Mouse (Mus musculus): ENCODE measurements around the gene Clns1a.
A peak's percentile ranks its signal among the peaks of the same experiment; 100 is the strongest.

Gene Clns1a

DNA sequence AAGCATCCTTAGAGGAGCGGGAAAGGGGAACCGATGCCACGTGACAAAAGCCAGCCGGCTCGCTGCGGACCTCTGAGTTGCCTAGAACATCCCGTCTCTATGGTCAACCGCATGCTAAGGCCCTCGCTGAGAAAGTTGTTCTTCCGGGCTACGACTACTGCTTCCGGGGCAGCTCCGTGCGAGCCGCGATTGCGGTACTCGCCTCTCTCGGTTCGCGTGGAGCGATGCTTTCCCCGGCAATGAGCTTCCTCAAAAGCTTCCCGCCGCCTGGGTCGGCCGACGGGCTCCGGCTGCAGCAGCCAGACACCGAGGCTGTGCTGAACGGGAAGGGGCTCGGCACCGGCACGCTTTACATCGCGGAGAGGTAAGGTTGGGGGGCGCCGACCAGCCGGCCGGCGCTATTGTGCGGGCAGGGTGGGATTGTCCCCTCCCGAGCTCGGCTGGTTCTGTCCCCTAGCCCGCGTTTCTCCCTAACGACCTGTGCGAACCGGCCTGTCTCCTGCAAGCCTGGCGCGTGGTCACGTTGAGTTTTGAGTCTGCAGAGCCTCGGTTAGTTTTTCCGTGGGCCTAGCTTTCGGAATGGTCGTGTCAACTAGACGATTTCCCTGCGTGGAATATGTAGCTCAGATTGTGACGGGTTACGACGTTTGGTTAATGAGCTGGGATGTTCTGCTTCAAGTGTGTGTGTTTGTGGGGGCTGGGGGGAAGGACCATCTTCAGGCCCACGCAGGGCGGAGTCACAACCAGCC is at the start of gene Clns1a:
TSS of gene Clns1a (plus strand) at position 129 of the 749 bp plus-strand sequence.
- peak; percentile 89 to 90 for DNase-seq (ENCODE audit: low spot score in 2 of 2)

DNA sequence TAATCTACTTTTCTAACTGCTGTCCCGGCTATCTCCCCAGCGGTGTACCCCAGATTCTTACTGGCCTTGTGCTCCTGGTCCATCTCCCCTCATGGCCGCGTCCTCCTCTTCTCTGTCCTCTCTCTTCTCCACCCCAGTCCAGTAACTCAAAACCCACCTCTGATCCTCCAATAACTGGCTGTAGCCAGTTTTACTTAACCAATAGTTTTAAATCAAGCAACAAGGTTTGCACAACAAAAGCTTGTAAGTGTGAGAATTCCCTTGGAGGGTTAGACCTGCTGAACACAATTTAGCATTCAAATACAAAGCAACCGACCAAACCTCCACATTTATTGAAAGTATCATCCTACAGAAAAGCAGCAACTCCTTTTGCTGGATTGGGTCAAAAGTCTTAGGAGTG is 48.8 kb upstream of the Clns1a start:
- no peak for DNase-seq (ENCODE audit: low spot score in 2 of 2)

DNA sequence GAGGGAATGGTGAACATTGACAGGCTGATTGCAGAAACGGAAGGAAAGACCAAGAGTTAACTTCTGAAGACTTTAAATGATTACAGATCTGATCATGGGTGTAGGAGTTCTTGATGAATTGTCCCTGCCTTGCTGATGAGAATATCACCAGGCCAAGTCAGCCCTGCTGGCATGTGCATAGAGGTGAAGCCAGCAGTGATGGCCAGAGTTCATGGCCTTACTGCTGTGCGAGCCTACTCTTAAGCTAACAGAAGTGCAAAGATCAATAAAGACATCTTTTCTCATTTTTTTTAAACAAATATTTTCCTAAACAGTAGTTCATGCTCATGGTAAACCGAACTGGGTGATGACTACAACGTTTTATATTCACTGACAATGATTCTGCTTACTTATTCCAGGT is 45.7 kb upstream of the Clns1a start:
- no peak for DNase-seq (ENCODE audit: low spot score in 2 of 2)

DNA sequence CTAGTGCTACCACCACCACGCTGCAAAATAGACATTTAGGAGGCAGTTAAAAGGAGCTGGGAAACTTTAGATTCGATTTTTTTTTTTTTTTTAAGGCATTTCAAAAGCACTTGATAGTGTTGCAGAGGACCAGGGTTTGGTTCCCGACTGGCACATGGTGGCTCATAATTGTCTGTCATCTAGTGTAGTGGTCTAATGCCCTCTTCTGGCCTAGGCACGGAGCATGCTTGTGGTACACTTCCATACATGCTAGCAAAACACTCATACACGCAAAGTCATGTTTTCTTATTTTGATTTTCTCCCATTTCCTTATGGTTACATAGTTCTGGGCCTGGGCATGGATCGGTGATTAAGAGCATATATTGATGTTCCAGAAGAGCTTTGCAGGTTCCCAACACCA is 40.3 kb upstream of the Clns1a start:
- DNase-seq (ENCODE audit: low spot score in 2 of 2), result no peak

DNA sequence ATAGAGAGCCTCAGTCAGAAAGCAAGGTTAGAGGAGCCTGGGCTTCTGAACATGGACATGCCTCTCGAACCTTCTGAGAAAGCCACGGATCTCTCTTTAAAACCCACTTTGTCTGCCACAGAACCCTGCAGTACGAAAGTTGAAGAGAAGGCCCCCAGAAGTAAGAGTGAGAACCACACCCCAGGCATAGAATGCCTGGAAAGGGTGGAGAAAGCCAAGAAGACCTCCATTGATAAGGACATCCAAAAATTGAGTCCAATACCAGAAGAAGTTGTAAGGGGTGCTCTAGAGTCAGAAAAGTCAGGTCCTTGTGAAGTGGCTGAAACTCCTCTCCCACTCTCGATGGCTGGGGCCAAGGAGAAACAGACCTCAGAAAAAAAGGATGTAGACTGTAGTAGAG is 34.8 kb upstream of the Clns1a start:
- no peak for DNase-seq (ENCODE audit: low spot score in 2 of 2)

DNA sequence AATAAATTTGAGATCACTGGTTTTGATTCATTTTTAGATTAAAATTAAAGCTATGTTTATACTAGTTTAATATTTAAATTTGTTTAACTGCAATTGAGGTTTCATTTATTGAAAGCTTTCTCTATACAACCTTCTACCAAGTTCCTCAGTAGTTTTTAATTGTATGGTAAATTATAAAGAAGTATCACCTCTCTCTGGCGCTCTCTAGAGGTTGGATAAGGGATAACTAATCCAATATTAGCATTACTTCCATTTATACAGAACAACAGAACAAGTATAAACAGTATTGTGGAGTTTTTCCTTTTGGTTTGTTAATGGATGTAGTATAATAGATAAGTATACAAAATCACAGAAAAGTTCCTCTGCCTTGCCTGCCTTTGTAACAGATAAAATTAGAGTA is 17.2 kb upstream of the Clns1a start:
- DNase-seq (ENCODE audit: low spot score in 2 of 2), result peak in 1 of 2 experiments; percentile 8

DNA sequence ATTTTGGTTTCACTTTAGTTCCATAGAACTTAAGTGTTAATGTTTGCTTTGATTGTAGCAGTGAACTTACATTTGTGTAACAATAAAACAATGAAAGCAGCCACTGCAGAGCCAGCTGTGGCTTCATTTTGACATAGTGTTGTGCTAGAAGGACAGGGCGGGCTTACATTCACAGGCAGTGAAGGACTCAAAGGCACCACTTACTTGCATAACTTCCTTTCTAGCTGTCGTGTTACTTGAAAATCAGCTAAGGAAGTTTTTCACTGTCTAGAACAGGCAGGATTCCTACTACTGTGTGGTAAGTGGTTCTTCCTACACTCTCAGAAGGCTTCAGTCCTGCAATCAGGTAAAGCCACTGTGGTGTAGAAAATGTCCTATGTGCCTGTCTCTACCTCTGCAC is 8.6 kb upstream of the Clns1a start:
- DNase-seq (ENCODE audit: low spot score in 2 of 2), result no peak

DNA sequence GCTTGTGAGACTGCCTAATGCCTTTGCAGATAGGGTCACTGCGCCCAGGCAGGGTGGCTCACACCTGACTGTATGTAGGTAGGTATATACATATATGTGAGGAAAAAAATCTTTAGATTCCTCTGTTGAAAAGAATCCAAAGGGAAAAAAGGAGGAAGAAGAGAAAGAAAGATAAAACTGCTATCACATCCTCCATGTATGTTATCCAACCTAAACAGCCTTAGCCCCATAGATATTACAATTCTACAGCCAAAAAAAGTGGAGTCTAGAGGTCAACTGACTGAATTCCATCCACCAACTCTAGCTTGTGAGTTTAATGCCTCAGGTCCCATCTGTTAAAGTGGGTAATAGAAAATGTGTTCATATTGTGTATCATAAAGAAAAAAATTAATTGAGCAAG is 993 bp upstream of the Clns1a start:
- DNase-seq (ENCODE audit: low spot score in 2 of 2), result no peak

DNA sequence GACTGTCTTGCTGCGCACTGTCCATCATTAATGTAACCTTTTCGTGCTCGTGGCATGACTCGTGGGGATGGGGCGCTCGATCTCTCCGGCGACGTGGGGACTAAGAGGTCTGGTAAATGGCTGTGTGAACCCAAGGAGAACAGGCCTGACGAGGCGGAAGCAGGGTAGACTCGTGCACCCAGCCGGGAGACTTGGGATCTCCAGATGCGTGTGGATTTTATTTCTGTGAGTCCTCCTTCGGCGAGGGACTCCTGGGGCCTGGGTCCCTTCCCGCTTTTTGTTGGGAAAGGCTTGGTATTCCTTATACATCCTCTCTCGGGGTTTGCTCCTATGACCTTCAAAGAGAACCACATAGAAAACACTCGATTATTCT is 315 bp upstream of the Clns1a start:
- peak in 1 of 2 experiments; percentile 2 for DNase-seq (ENCODE audit: low spot score in 2 of 2)

DNA sequence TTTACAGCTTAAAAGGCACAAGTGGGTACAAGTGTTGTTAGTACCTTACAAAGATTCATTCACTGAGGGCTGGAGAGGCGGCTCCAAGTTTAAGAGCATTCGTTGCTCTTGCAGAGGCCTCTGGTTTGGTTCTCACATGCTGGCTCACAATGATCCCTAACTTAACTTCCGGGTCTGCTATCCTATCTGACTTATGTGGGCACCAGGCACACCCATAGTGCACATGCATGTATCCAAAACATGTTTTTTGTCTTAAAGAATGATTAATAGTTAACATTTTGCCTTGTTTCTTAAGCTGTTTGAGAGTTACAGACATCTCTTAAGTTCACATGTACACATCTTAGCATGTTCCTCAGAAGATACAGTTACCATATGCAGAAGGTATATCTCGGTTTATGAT is 3.7 kb downstream of the Clns1a start:
- no peak for DNase-seq (ENCODE audit: low spot score in 2 of 2)

DNA sequence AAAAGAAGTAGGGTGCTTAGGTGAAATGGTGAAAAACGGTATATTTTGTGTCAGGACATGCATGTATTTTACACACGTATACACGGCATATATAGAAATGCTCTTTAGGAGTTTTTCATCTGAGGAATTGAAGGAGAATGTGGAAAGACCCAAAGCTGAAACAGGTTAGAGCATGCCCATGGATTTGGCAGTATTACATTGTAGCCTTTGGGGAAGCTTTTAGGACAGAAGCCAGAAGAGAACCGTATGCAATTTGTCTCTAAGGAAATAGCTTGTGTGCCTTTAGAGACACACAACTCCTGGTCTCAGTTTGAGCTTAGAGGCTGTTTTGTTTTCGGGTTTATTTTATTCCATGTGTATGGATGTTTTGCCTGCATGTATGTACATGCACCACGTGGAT is 4.7 kb downstream of the Clns1a start:
- no peak for DNase-seq (ENCODE audit: low spot score in 2 of 2)

DNA sequence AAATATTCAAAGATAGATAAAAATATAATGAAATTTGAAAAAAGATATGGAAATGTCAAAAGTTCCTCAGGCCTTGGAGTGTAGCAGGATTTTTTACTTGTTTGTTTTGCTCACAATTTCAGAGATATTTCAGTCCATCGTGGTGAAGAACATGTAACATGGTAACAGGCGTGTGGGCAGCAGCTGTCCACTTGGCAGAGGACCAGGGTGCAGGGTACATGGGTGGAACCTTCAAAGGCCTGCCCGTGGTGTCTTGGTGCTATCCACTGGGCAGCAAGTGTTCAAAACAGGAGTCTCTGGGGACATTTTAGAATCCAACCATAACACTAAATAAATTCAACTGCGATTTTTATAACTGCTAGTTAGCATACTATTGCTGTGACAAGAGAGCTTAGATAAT is 10.7 kb downstream of the Clns1a start:
- no peak for DNase-seq (ENCODE audit: low spot score in 2 of 2)

DNA sequence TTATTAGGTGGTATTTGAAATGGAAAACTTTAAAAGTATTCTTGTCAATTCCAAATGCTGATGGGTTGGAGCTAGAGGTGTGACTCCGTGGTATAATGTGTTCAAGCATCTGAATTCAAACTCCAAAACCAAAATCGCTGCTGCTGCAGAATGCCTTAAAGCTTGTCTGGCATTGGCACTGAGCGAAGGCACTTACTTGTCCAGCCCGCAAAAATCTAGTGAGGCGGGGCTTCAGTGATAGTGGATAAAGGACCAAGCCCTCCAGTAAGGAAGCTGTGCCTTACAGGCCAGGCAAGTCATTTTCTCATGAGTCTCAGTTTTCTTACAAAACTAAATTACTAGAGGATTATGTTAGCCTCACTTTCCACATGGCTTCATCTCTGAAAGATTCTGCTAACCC is 11.4 kb downstream of the Clns1a start:
- no peak for DNase-seq (ENCODE audit: low spot score in 2 of 2)

DNA sequence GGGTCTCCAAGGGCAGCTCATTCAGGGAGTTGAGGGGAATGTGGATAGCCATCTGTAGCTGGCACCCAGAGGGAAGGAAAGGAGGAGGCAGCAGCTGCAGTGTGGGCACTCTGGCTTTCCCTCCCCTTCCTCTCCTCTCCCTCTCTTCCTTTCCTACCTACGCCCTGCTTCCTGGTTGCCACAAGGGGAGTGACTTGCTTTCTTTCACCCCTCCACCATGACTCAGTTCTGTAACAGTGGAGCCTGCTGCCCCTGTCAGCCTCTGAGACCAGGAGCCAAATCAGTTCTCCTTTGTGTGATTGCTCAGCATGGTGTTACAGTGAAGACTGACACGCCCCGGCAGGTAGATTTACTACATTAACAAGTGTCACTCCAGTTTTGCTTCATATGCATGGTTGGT is 12.8 kb downstream of the Clns1a start:
- DNase-seq (ENCODE audit: low spot score in 2 of 2), result no peak

DNA sequence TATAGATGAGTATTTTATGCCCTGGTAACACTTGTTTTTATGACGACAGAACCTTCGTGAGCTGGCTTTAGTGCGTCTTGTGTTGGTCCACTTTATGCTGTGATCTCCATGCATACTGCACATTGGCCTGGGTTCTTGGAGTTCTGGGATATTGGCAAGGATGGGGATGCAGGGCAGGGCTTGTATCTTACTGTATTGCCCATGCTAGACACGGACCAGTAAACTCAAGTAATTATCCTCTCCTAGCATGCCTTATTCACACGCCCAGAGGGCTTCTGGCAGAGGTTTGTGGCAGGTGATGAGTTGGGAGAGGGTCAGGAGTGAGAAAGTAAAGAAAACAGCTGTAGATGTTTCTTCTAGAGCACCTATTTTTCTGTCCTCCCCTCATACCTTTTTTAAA is 18.2 kb downstream of the Clns1a start:
- DNase-seq (ENCODE audit: low spot score in 2 of 2), result no peak

DNA sequence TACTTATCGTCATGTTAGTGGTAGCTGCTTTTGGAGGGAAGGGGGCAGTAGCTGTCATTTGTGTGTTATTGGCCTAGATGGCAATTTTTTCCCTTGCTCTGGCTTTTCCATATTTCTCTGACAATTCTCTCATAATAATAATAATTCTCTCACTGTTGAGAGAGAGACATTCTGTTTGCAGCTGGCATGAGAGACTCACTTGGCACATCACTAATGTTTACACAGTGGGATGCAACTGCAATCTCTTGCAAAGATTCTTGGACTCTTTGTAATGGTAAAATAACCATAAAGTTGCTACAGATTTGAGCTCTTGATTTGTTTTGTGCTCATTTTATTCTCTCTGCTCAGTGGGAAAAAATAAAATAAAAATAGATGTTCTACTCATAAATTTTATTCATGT is 20.9 kb downstream of the Clns1a start:
- no peak for DNase-seq (ENCODE audit: low spot score in 2 of 2)

DNA sequence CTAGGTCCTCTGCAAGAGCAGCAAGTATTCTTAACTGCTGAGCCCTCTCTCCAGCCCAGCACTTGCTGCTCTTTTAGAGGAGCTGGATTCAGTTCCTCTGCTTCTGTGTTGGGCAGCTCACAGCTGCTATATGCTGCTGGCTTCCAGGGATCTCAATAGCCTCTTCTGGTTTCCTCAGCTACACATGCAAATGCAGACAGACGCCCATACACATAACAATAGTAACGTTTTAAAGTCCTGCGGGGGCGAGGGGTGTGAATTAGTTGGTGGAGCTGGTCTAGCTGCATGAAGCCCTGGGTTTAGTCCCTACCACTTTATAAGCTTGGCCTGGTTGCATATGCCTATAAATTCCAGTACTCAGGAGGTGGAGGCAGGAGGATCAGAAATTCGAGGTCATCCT is 22.6 kb downstream of the Clns1a start:
- DNase-seq (ENCODE audit: low spot score in 2 of 2), result no peak

DNA sequence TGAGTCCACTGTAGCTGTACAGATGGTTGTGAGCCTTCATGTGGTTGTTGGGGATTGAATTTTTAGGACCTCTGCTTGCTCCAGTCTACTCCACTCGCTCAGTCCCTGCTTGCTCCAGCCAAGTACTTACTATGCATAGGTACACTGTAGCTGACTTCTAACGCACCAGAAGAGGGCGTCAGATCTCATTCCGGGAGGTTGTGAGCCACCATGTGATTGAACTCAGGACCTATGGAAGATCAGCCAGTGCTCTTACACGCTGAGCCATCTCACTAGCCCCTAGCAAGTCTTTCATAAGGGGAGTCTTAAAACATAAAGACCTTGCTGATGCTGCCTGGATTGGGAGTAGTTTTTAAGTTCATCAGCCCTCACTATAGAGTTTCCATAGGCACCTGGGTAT is 23.7 kb downstream of the Clns1a start:
- DNase-seq (ENCODE audit: low spot score in 2 of 2), result no peak

DNA sequence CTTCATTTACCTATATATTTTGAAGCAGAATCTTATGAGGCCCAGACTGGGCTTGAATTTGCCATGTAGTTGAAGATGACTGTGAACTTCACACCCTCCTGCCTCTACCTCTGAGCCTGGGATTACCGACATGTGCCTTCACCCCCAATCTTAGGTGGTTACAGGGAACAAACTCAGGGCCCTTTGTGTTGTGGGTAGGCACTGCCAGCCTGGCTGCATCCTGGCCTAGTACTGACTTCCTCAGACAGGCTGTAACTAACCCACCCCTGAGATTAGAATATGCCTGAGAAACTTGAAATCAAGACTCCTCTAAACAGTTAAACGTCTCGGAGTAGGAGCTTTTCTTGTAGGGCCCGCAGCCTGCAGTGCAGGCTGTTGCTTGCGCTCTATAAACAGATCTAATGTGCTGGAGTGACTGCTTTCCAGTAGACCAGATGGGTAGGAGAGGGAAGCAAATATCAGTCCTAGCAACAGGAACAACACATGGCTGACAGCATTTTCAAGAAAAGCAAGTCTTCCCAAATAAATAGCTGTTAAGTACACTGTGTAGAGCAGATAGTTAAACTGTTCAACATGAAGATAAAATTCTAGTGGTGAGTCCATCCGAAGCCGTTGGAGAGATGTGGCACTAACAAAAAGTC is 26.0 kb downstream of the Clns1a start:
- no peak for DNase-seq (ENCODE audit: low spot score in 2 of 2)

DNA sequence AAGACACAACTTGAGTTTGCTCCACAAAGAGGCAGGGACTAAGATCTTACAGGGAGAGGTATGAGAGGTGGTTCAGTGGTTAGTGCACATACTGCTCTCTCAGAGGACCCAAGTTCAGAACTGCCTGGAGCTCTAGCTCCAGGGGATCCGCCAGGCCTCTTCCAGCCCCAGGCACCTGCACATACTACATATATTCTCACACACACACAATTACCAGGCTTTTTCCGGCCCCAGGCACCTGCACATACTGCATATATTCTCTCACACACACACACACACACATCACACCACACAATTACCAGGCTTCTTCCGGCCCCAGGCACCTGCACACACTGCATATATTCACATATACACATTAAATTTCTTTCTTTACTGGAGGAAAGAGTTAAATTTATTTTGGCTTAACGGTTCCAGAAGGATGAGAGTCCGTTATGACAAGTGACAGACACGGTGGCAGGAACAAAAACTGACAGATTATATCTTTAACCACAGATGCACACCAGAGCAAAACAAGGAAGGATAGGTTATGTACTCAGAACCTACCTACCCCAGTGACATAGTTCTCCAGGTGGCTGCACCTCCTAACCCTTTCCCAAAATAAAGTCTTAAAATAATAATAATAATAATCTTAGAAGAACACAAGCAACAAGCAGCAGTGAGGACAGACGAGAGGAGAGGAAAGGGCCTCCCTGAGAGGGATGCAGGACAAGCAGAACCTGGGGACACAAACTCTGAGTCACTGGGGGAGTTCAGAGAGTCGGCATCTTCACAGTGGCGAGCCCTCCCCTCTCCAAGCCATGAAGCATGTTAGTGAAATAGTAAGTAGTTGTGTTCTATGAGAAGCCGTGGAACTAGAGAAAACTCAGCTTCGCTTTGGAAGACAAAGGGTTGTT is 27.5 kb downstream of the Clns1a start:
- DNase-seq (ENCODE audit: low spot score in 2 of 2), result no peak

DNA sequence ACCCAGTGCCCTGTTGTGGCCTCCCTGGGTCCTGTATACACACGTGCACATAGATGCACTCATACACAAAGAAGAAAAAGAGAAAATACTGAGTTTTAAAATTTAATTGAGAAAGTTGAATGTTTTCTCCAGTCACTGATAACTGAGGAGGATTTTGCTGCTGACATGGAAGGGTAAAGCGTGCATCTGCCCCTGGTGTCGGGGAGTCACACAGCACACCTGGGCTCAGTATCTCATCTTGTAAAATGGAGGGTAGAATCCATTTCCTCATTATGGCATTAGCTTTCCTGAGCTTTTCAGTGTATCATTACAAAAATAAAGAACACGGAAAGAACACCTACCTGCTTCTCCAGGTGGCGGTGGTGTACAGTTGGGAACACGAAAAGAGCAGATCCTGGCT is 29.0 kb downstream of the Clns1a start:
- DNase-seq (ENCODE audit: low spot score in 2 of 2), result no peak

DNA sequence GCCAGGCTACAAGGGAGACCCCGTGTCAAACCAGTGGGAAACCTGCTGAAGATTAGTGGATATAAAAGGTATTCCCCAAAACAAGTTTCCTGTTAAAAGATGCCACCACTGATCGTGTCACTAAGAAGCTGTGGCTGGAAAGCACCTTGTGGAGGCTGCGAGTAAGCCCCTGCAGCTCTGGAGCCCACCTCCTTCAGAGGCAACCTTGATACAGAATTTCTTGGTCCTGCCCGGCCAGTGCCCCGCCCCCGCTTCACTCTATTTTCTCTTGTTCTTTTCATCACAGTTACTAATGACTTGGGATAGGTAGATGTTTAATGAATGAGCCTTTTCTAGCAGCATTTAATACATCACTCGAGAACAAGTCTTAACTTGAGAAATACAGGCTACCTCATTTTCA is 29.6 kb downstream of the Clns1a start:
- DNase-seq (ENCODE audit: low spot score in 2 of 2), result no peak

DNA sequence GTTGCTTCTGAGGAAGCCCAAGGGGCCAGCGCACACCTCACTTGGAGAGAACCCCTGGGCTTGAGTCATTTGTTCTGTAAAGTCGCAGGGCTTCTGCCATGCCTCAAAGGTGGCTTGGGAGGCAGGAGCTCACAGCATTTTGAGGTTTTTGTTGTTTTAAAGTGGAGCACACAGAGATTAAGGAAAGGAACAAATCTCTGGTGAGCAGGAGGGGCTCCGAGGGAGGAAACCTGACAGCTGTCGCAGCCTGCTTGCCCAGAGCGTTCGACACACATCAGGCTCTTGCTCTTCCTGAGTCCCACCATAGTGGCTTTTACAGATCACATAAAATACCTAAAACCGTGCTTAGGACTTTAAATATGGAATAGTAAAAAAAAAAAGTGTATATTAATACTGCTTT is 30.3 kb downstream of the Clns1a start:
- no peak for DNase-seq (ENCODE audit: low spot score in 2 of 2)

All from spleen, postnatal 36 days (tissue).